Mouse (Mus musculus): Measurements from ENCODE around the gene Reps1.
A peak's percentile ranks its signal among the peaks of the same experiment; 100 is the strongest.

Reps1 gene

DNA sequence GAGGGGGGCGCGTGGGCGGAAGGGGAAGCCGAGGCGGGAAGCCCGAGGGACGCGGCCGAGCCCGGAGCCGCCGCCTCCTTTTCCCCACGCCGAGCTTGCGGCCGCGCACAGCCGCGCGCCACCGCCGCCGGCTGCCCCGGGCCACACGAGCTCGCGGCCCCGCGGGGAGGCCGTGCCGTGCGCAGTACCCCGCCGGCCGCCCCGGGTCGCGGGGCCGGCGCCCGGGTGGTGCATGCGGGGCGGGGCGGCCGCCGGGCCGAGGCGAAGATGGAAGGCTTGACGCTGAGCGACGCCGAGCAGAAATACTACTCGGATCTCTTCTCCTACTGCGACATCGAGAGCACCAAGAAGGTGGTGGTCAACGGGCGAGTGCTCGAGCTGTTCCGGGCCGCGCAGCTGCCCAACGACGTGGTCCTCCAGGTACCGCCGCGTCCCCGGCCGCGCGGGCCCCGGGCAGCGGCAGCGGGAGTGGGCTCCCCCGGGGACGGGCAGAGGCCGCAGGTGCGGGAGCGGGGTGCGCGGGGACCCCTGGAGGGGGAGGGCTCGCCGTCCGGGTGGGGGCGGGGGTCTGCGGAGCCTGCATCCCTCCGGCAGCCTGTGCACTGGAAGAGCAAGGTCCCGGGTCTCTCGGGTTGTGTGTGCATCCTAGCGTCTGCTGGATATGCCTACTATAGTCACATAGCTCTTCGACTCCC, at the start of gene Reps1:
Gene Reps1, plus strand, starts transcription at position 166 of the 695 bp plus-strand sequence.
- peak; percentile 69 for DNase-seq (ENCODE audit: low spot score)

DNA sequence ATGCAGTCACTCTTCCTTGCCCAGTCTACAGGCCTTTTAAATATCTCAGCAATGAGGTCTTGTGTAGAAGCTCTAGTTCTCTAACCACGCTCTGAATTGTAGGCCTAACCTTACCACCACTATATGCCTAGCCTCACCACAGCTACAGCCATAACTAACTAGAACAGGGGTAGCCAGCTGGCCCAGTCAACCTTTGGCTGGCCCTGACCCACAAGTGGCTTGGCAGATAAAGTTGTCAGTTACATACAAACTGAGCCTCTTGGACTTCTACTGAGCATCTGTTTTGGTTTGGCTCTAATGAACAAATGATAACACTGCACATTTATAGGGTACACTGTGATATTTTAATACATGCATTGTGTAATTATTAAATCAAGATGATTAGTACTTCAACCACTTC, 48.9 kb upstream of the Reps1 start:
- DNase-seq (ENCODE audit: low spot score) = no peak

DNA sequence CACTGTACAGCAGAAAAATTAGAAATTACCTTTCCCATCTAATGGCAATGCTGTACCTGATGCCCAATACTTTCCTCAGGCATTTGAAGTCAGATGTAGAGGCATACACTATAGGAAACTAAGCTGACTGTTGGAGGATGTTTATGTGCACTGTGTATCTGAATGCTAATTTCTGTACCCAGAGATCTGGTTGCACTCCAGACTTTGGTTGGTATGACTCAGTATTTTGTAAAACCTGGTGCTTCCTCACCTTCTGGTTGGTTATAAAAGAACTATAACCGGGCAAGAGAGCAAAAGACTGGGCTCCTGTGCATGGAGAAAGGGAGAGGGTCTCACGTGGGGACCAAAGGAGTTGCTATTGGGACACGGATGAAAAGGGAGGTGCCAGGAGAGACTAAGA, 48.4 kb upstream of the Reps1 start:
- DNase-seq (ENCODE audit: low spot score) = no peak

DNA sequence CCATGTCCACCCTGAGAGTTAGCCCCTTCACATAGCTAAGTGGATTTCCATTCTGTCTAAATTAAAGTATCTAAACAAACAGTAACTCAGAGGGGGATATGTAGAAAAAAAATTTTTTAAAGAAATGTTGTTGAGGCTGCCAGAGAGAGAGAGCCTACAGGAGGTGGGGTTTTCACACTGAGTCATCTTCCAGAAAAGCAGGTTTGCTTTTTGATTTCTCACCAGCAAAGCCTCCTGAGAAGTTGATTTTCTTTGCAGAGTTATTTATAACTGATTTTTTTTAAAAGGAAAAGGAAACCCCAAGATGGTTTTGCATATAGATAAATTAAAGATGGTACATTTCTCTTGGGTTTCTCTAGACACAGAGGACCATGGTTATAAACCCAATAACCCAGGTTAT, 47.5 kb upstream of the Reps1 start:
- DNase-seq (ENCODE audit: low spot score) = no peak

DNA sequence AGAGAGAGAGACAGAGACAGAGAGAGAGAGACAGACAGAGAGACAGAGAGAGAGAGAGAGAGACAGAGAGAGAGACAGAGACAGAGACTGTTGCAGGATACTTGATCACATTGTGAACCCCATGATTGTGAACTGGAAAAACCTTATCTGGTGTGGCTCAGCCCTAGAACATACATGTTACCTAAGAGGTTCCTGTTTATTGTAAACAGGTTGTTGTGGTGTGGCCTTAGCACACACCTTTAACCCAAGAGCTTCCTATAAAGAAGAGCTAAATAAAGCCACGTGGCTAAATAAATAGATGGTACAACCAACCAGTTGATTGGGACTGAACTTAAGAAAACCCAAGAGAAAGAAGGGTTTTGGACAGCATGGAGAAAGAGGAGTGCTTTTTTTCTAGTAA, 45.9 kb upstream of the Reps1 start:
- DNase-seq (ENCODE audit: low spot score) = no peak

DNA sequence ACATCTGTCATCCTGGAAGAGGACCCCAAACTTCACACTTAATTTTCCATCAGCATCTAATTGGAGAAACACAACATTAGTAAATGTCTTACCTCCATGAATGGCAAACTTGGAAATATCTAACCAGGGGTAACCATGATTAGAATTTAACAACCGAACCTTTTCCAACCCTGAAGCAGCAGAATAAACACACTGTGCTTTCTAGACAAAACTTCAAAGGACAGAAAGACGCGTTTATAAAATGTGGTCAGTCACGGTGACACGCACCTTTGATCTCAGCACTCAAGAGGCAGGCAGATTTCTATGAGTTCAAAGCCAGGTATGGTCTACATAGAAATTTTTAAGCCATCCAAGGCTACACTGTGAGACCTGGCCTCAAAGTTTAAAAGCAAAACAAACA, 43.9 kb upstream of the Reps1 start:
- no peak for DNase-seq (ENCODE audit: low spot score)

DNA sequence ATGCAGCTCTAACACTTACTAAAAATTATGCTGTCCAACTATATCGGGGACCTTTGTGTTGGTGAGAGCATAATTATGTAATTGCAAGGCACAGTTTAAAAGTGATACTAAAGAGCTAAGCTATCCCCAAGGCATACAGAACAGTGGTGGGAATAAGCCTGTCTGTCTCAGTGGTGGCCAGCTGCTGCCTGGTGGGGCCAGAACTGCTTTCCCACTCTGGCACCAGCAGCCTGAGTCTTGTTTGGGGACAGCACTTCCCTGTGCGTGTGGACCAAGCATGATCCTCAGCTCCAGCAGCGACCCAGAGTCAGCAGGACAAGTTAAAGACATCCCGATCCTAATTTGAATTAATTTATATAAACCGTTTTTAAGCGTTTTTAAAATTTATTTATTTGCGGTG, 35.2 kb upstream of the Reps1 start:
- no peak for DNase-seq (ENCODE audit: low spot score)

DNA sequence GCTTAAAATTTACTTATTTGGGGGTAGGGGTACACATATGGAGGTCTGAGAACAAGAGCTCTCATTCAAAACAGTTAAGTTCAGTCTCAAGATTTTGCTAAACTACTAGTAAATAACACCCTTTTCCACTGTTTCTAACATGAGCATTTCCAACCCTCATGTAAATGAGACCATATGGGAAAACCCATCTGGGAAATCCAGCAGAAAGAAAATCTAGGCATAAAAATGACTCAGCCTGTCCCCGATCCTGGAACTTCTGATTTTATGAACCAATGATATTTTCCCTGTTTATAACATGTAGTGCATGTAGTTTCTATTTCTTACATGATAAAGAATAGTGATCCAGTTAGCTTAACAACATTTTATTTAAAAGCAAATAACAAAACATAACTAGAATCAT, 34.8 kb upstream of the Reps1 start:
- no peak for DNase-seq (ENCODE audit: low spot score)

DNA sequence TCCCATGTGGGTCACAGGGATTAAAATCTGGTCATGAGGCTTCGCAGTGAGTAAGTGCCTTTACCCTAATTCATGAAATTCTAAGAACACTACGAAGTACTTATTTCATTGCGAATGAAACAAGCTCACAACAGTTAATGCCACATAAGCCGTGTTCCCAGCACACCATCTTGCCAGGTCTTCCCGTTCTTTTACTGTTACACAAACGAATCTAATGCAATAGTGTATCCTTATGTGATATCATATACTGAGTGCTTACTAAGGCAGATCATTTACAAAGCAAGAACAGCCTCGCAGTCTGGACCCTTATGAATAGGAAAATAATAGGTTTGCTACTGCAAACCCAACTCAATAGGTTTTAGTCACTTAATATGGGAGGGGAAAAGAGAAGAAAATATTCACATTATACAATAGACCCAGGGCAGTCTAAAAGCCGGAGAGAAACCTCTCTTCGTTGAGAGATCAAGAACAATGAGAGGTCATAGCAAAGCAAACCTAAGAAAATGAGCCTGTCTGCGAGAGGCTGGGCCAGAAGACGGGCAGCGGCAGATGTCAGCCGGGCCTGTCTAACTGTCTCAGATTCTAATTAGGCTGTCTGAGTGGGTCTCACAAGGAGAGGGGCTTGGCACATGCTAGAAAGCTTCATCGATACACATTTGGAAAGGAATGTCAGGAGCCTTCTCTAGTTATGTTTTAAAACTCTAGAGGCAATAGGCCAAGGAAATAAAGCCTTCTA, 33.9 kb upstream of the Reps1 start:
- no peak for DNase-seq (ENCODE audit: low spot score)

DNA sequence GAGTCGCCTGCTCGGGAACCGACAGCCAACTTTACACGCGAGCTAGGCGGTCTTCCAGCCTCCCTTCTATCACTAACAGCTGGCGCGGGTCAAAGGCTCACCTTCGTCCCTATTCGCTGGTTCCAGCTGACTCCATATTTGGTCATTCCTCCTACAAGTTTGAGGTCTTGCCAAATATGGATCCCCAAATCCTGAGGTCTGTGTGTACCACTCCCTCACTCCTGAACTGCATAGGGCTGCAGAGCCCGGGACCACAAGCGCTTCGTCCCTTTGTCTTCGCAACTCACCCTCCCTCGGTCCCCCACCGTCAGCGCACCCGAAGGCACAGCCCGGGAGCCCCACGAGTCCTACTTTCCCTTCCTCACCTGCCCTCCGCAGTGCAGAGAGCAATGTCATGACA, 33.3 kb upstream of the Reps1 start:
- peak; percentile 86 for DNase-seq (ENCODE audit: low spot score)

DNA sequence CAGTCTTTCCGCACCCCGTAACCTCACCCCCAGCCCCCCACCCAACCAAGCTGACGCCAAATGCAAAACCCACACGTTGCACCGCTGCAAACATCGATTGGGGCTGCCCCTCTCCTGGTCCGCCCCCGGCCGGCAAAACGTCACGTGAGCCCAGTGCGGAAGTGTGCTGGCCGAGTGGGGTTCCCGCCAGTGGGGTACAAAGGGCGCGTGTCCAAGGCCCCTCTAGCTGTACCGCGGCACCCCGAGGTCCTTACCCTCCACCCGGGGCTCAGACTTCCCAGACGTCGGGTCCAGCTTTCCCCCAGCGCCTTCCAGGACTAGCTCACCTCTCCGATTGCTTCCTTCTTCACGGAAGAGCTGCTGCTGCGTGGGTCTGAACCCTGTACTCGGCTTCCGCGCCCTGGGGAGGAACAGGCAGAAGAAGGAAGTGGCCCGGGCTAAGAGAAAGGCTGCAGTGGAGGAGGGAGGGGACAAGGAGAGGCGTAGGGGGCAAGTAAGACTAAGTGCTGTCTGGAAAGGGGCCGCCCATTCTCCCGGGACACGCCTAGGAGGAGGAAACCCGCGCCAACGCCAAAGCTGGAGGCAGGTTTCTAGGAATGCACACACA, 32.8 kb upstream of the Reps1 start, which contains the start of gene Abracl:
Gene Abracl, minus strand, starts transcription at position 548 of the 607 bp plus-strand sequence.
- peak; percentile 81 for DNase-seq (ENCODE audit: low spot score)

DNA sequence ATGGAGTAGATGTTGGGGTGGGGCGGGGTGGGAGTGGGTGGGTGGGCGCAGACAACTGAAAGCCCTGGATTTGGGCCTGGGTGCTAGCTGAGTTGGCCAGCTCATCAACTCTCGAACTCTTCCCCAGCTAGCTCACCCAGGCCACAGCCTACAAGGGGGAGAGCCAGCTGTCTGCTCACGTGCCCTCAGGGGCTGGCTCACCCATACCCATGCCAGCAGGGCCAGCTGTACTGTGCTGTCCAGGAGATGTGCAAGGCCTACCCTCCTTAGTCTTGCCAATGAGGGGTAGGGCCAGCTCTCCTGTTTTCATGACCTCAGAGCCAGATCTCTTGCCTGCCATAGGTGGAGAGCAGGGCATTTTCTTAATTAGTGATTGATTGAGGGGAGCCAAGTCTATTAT, 21.3 kb upstream of the Reps1 start:
- no peak for DNase-seq (ENCODE audit: low spot score)

DNA sequence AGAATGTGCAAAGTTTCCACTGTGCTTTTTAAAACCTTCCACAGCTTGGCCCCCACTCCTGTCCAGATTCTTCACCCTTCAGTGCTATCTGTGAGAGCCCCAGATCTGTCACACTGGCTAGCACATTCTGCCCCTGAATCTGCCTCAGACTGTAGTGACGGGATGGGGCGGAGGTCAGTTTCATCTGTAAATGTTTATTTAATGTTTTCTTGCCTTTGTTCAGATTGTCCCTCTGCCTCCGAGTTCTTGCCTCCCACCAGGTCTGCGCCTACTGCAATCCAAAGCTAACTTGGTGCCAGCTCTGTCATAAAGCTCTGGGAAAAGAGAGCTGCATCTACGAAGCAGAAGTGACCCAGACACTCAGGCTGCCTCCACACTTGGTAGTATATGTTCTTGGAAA, 18.8 kb upstream of the Reps1 start:
- no peak for DNase-seq (ENCODE audit: low spot score)

DNA sequence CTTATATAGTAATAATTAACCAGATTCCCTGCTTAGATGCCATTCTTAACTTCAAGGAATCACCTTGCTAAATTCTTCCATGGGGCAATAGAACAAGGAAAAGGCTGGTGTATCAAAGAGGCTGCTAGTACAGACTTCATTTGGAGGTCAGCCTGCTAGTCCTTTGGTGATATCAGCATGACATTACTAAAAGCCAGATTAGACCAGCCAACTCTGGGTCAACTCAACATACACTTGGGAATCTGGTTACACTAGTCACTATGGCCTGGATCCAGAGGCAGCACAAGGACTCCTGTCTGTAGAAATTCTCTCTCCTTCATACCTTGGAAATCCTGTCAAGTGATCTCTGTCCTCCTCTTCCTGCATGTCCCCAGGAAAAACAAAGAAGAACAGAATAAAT, 9.3 kb upstream of the Reps1 start:
- DNase-seq (ENCODE audit: low spot score) = no peak

DNA sequence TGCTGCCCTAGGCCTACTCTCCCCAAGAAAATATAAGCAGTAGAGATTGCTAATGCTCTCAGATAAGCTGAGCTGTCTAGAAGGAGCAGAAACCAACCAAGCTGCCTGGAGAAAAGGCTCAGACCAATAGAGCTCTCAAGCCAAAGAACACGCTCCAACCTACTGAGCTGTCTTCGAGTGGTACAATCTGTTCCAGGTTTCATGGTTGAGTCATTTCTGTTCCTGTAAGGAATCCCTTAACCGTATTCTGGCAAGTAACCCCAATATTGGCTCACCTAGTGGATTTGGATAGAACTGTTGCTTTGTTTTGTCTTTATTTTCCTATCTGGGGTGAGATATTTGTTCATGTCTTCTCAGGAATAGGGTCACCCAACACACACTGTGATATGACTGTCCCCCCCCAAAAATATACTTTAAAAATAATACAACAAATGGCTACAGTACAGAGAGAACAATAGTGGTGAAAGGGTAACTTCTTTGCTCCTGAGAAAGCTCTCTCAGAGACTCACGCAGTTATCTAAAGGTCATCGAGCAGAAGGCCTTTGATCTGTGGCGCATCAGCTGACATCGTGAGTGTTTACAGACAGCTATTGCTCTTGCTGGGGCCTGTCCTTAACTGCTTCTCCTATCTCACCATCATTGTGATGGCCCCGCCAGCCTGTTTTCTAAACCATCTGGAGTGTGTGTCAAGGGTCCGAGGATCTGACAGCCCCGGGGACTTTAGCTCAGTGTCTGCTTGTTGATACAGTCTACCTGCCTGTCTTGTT, 8.1 kb upstream of the Reps1 start:
- no peak for DNase-seq (ENCODE audit: low spot score)

DNA sequence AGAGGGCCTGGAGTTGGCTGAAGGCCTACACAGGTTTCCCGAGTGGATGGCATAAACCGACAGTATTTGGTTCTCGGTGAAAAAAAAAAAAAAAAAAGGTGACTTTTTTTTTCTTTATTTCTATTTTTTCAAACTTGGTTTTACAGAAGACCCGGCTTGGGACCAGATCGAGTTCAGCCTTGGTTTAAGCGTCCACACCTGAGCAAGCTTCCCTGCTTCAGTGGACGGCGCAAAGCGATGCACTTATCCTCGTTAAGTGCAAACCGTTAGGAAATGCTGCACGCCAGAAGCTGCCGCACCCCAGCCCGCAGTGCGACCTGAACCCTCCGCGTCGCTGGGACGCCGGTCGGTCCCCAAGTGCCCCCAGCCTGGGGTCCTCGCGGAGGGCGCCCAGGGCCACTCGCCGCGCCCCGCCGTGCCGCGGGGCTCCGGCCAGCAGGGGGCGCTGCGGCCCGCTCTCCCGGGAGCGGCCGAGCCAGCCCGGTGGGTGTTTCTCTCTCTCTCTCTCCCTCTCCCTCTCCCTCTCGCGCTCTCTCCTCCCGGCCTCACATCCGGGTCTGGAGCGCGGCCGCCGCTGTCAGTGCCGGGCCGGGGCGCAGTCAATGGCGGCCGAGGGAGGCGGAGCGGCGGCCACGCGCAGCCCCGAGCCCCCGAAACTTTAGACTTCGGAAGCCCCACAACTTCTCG, 509 bp upstream of the Reps1 start:
- DNase-seq (ENCODE audit: low spot score) = peak; percentile 88

DNA sequence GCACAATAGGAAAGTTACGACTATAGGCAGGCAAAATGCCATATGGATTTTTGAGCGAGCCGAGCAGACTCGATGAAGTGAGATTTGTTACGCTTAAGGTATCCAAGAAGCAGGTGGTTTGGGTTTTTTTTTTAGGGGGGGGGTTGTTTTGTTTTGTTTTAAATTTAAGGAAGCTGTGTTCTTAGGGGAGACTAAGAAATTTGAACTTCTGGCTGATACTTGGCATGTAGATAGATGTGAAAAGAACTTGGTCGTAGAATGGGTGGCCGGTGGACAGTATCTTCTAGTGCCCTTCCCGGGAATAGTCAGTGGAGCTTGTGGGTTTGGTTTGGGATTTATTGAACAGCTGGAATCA, 707 bp downstream of the Reps1 start:
- DNase-seq (ENCODE audit: low spot score) = no peak

DNA sequence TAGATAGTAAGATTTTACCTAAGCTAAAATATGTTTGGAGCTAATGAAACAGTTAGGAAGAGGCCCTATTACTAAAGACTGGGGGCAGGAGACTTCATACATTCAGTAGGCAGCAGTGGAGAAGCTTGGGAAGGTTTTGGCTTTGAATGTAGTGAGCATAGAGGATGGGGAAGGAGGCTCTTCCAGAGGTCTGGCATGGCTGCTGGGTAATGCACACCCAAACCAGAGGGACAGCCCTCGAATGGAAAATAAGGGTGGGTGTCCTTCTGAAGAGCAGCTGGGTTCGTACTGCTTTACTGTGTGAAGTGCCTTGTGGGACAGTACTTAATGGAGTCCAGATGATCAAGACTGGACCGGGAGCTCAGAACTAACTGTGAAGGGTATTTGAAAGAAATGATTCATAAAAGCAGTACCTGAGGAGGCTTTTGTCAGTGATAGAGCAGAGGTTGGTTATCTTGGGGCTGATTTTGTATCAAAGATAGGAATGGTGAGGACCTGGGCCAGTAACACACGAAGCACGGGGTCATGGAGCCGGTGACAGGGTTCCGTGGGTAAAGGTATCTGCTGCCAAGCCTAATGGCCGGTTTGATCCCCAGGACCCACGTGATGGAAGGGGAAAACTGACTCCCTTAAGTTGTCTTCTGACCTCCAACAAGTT, 3.1 kb downstream of the Reps1 start:
- no peak for DNase-seq (ENCODE audit: low spot score)

DNA sequence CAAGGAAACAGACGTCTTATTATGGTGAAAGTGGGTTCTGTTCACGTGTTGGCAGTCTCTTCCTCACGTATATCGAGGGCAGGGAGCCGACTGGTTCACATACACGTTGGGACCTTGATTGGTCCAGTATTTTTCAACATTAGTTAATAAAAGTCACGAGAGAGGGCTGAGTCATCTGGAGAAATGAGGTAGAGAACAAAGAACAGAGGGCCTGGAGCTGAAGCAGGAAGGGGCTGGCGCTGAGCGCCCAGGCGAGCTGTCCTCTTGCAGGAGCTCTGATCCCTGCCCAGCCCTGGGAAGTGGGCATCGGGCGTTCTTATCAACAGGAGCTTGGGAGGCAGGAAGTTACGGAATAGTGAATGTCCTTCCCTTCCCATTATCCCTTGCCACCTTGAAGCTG, 4.1 kb downstream of the Reps1 start:
- no peak for DNase-seq (ENCODE audit: low spot score)

DNA sequence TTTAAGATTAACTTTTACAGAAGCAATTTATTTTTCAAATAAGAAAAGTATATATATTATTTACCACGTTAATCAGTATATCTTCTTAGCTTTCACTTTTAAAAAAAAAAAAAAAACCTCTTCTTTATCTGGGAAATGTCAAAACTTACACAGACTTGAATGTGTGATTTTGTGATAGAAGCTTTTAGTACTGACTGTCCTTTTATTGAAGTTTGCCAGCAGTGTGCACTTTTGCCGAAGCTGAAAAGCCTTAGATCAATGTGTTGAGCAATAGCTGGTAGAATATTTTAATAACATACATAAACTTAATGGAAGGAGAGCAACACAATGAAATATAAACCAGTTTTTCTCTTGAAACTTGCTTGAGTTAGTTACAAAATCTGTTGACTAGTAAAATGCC, 5.1 kb downstream of the Reps1 start:
- DNase-seq (ENCODE audit: low spot score) = no peak

DNA sequence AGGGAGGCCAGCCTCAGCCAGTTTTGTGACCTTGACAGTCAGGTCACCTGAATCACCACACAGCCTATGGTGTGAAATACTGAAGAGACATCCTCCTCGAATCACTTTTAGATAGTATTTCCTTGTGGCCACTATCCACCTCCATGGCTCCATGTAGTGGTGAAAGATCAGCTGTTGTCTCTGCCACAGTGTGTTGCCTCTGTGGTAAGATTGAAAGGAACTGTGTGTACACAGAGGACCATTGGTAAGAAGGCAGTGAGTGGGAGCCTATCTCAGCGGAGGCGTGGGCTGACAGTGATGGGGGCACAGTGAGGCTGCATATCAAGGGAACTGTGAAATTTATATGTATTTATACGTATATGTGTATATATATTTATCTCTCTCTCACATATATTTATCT, 5.9 kb downstream of the Reps1 start:
- no peak for DNase-seq (ENCODE audit: low spot score)
